Mouse (Mus musculus): ENCODE measurements around the gene Gga3.
"Not testable (repeated sequence)": the region's sequence is repeated elsewhere in the genome, so short reads cannot be mapped to it uniquely, and the experiment has no call there.

Gene Gga3

DNA sequence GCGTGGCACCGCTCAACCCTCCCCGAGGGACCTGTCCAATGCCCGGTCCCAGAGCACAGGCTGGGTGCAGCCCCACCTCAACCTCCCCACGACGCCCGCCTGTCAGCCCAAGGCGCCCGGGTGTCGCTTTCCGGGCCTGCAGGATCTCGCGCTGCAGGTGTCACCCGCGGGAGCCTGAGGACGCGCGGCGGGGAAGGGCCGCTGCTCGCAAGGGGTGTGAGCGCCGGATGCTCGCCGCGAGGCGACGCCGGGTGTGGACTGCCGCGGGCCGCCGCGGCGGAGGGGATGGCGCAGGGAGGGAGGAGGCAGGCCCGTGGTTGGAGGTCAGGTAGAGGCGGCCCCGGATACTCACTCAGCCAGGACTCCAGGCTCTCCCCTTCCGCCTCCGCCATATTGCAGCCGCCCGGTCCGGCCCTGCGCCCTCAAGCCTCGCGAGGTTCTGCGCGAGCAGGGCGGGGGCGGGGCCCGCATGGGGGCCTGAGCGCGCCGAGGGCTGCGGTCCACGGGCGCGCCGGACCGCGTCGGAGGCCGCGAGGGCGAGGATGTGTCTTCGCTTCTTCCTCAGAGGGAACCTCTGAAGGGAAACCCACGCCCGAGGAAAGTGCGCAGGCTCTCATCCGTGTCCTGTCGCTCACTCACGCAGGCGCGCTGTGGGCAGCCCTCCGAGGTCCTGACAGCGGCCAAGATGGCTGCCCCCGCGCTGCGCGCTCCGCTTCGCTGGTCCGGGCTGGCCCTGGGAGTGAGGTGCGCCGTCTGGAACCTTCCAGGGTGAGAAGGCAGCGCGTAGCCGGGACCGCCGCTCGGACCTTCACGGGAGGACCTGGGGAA, at the start of gene Gga3, which contains the start of gene Mrps7:
TSS of gene Gga3 (minus strand) at position 576 of the 828 bp plus-strand sequence.
TSS of gene Mrps7 (plus strand) at position 450 of the 828 bp plus-strand sequence.
- peak; percentile 96 for DNase-seq (ENCODE audit: low read depth)

DNA sequence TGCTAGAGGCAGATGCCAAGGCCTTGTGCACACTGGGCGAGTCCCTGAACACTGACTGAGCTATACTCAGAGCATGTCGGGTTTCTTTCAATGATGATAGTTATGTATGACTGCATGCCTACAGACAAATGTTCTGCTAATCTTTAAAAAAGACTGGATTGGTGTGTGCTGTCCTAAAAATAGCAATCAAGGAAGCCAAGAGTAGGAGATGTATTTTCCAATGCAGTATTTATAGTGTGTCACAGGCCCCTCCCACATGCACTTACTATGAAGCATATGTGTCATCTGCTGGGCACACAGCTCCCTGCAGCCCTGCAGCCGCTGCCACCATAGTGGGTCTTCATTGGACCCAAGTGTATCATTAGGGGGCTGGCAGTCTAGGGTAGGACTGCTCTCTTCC, 49.3 kb upstream of the Gga3 start:
- no peak for DNase-seq (ENCODE audit: low read depth)

DNA sequence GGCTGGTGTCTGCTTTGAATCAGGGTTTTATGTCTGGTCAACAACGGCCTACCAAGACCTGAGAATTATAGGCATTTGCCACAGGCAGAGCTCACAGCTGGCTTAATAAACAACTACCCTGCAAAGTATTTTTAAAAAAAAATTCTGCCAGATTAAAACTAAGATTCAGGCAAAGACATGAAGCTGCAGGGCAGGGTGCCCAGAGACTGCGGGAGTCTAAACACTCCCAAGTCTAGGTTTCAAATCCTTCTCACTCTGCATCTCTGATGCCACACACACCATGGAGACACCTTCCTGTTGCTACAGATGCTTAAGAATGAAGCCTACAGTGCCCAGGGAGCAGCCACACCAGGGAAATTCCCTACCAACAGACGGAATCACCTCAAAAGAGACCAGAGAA, 47.8 kb upstream of the Gga3 start:
- no peak for DNase-seq (ENCODE audit: low read depth)

DNA sequence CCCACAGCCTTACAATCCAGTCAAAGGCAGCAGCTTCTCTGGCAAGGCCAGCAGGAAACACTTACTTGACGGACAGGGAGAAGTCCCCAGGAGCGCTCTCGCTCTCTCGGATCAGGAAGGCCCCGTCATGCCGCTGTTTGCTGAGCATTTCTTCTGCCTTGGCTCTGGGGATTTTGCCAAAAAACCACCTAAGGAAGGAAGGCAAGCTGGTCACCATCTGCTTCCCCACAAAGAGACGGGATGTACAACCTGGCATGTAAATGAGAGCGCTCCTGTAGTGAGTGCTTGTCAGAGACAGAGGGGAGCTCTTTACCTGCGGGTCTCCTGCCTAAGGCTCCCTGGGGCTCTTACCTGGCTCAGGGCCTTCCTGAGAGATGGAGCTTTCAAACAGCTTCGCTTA, 45.9 kb upstream of the Gga3 start:
- DNase-seq (ENCODE audit: low read depth) = no peak

DNA sequence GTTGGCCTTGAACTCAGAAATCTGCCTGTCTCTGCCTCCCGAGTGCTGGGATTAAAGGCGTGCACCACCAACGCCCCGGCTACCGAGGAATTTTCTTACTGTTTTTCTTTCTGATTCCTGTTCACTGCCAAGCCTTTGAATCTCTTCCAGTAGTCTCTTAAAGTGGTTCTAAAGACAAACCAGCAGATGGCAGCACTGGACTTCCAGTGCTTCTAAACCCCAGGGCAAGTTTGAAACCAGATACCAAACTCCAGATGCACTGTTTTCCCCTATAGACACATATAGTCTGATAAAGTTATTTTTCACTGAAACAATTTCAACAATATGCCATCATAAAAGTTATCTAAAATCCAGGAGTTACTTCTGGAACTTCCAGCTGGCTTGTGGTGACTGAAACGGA, 43.6 kb upstream of the Gga3 start:
- peak; percentile 91 for DNase-seq (ENCODE audit: low read depth)

DNA sequence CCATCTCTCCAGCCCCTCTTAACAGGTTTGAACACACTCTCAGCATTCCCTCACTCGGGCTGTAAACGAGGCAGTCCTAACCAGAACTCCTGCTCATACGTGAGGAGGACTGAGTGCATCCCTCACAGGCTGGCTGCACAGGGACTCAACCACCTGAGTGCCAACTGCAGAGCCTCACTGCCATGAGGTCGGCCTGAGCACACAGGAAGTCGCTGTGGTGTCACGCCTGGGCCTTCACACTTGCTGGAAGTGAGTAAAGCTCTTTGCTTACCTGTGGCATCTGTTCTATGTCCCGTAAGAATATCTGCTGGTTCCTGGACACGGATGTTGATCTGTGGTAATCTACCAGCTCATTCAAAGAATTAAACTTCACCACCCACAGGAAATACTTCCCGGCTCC, 42.6 kb upstream of the Gga3 start:
- peak; percentile 83 for DNase-seq (ENCODE audit: low read depth)

DNA sequence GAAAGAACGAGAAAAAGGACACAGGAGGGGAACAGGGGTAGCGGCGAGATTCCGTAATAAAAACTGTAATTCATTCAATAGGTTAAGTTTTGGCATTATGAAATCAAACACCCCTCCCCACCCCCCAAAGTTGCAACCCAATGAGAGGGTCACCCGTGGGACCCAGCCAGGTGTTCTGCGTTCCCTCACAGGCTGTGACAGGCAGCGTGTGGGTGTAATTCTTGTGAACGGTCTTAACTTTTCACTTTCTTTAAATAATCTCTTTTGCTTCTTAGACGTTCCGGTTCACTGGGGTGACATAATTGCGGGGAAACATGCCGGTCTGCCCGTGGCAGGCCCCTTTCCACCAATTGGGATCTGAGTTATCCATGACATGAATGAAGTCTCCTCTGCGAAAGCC, 41.6 kb upstream of the Gga3 start:
- not testable (repeated sequence) for DNase-seq (ENCODE audit: low read depth)

DNA sequence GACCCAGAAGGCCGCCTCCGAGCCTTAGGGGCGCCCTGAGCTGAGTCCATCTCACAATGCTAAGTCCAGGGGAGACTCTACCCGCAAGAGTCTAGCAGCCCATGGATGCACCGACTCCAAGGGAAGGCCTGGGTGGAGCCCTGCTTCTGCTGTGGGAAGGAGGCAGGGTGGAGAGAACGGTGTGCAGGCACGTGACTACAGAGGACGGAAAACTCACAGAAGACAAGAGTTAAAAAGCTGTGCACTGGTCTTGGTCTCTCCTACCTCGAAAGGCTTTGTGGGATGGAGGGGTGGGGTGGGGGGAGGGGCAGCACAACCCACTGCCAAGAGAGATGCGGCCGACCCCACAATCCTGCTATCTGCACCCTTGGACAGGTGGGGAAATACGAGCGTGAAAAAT, 40.5 kb upstream of the Gga3 start:
- DNase-seq (ENCODE audit: low read depth) = no peak

DNA sequence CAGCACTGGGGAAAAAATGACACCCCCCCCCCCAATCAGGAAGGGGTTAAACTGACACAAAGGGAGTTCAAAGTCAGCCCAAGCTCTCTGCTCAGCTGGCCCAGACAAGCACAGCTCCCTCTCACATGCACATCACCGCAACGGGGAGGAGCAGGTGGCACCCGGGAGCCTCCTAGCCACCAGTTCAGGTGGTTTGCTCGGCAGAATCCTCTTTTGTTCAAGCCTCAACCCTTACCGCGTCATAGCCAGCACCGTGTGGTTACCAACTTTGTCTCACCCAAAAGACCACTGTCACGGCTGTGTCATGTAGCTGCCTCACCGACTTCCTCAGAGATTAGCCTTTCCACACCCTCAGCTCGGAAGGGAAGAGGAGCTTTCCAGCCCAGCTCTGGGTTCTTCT, 39.4 kb upstream of the Gga3 start:
- DNase-seq (ENCODE audit: low read depth) = peak; percentile 92

DNA sequence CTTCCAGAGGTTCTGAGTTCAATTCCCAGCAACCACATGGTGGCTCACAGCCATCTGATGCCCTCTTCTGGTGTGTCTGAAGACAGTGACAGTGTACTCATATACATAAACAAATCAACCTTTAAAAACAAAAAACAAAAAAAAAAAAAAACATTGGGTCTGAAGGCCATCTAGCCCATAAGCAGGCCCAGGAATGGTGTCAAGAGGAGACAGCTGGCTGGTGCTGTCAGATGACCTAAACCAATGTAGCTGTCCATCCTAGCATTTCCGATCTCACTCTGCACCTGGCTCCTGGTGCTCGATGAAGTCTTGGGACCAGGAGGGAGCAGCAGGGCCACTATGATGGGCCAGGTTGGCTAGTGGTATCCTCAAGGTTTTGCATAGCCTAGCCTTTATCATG, 38.9 kb upstream of the Gga3 start:
- no peak for DNase-seq (ENCODE audit: low read depth)

DNA sequence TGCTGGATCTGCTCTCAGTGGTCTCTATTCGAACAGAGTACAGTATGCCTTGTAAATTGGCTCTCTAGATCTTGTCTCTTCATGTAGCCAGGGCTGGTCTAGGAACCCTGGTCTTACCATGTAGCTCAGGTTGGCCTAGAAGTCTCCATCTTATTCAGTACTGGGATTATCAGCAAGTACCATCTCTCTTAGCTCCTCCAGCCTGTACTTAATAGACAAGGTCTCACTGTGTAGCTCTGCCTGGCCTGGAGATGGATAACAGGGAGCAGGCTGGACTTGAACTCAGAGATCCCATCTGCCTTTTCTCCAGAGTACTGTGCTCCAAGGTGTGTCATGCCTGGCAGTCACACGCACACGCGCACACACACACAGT, 37.8 kb upstream of the Gga3 start:
- no peak for DNase-seq (ENCODE audit: low read depth)

DNA sequence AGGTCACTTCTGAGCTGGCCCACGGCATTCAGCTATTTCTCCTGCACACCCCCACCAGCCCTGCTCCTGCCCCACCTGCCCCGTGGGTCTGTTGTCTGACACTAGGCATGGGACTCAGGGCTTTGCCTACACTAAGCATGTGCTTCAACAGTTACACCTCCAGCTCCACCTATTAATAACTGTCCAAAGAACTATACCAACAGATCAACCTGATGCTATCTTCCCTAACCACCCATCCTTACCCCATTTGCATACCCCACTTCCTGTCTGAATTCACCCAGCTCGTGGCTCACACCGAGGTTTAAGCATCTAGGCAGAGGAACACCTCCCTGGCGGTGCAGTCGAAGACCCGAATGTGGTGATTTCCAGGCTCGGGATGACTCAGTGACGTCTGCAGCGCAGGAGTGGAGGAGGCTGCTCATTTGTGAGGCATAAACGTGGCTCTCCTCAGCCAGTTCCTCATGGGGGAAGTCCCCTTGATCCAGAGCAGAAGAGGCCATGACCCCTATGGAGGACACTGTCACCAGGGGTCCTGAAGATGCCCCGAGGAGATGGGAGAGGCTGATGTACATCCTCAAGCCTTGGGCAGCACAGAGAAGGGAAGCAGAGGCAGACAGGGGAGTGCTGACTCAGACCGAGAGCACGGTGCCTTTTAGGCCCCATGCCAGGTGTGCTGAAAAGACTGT, 37.3 kb upstream of the Gga3 start:
- peak; percentile 97 for DNase-seq (ENCODE audit: low read depth)

DNA sequence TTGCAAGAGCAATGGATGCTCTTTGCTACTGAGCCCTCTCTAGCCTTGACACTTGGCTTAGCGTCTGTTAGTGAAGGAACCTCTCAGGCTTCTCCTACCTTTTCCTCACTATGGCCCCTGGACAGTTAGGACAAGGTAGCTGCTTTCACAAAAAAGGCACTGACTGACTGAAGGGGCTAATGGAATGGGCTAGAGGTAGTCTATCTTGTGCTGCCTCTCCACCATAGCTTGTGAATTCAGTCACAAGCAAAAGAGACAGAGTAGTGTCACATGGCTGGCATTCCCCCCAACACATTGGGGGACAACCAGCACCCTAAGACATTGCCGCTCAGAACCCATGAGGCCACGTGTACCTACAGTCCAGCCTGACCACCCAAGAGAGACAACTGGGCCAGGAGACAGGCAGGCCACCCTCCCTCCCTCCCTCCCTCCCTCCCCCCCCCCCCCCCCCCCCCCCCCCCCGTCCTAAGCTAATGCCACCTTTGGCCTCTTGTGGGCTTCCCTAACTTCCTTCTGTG, 36.5 kb upstream of the Gga3 start:
- DNase-seq (ENCODE audit: low read depth) = peak; percentile 68

DNA sequence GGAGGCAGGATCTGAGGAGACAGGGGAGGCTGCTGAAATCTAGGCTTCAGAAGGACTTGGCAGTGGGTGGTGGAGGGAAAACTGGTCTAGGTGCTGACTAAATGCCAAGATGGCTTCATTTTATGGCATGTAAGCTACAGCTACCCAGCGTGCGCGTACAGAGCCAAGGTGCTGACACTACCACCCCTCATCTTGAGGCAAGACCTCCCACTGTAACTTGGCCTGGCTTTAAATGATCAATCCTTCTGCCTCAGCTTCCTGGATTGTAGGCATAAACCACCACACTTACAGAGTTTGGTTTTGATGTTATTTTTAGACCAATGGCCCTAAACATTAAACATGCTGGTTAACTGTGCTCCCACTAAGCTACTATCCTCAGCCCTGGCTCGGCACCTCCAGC, 35.7 kb upstream of the Gga3 start:
- DNase-seq (ENCODE audit: low read depth) = peak; percentile 56

DNA sequence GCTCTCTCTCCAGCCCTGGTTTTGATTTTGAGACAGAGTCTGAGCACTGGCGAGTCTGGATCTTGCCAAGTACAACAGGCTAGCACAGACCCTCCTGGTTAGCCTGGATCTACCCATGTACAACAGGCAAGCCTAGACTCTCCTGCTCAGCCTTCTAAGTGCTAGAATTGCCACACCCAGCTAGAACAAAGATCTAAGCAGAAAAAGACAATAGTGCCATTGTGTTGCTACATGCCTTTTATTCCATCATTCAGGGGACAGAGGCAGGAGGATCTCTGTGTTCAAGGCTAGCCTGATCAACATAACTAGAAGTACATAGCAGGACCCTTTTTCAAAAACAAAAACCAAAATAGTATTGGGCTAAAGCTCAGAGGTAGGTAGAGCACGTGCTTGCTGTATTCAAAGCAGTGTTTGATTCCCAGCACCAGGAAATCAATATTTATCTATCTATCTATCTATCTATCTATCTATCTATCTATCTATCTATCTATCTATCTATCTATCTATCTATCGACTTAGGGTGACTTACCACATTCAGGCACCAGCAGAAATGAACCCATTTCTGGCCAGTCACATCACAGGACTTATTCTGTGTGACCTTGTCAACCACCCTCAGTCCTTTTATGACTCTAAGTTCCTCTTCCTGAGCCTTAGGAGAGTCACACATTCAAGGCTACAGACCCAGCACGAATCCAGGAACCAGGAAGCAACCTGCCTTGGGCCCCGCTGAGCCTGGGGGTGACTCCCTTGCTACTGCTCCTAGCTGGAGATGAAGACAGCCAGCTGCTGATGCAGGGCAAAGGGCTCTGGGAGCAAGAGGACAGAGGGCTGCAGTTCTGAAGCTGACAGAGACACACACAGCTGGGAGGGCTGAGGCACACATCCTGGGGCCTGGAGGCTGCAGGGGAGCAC, 34.9 kb upstream of the Gga3 start:
- peak; percentile 73 for DNase-seq (ENCODE audit: low read depth)

DNA sequence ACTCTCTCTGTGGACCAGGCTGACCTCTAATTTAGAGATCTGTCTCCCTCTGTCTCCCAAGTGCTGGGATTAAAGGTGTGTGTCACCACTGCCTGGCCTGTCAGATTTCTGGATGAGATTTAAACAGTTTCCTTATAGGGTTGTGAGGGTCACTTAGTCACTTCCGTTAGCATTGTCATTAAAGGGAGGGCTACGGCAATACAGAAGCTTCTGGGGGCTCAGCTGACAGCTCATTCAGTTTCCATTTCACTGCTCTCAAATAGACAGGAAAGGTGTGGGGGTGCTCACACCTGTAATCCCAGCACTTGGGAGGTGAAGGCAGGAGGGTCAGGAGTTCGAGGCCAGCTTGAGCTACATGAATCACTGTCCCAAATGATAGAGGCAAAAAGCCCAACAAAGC, 33.1 kb upstream of the Gga3 start:
- peak; percentile 31 for DNase-seq (ENCODE audit: low read depth)

DNA sequence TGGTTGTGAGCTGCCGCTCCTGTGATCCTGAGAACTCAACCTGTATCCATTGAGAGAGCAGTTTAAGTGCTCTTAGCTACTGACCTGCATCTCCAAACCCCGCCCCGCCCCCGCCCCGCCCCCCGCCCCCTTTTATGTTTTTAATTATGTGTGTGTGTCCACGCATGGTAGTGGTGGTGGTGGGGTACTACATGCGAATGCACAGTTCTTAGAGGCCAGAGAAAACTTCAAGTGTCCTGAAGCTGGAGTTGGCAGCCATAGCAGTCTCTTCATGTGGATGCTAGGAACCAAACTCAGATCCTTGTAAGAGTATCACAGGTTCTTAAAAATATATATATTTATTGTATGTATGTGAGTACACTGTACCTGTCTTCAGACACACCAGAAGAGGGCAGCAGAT, 31.6 kb upstream of the Gga3 start:
- no peak for DNase-seq (ENCODE audit: low read depth)

DNA sequence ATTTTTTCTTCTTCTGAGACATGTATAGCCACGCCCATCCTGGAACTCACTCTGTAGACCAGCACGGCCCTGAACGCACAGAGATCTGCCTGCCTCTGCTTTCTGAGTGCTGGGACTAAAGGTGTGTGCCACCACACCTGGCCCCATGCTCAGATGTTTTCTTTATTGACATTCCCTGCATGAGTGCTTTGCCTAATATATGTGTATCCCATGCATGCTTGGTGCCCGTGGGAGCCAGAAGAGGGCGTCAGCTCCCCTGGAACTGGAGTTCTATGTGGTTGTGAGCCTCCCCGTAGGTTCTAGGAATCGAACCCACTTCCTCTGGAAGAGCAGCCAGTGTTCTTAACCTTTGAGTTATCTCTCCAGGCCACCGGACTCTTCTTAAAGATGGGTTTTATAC, 31.2 kb upstream of the Gga3 start:
- peak; percentile 63 for DNase-seq (ENCODE audit: low read depth)

DNA sequence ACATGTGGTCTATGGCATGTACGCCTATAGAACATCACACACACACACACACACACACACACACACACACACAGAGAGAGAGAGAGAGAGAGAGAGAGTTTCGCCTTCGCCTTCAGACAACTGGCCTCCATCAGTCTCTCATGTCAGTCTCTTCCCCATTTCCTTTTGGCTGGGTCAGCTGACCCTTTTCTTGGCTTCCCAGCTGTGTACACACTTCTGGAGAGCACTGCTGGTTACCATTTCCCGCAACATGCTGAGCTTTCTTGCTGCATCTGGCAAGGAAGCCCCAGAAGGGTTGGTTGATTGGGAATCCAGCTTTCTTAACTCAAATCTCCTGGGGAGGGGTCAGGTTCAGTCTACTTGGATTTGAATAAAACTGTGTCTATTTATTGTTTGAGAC, 30.3 kb upstream of the Gga3 start:
- peak; percentile 59 for DNase-seq (ENCODE audit: low read depth)

DNA sequence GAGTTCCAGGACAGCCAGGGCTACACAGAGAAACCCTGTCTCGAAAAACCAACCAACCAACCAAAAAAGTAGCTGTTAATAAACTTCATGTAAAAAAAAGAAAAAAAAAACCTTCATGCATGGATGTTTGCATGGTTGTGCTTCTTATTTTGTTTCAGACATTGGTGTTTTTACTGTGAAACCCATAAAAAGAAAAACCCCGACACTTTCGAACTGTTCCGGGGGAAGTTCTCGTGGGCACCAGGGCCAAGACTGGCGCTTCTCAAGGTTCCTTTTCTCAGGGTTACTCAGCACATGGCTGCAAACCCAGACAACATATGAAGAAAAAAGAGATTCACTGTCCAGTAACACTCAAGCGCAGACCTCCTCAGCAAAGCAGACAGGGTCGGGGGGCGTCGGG, 29.0 kb upstream of the Gga3 start:
- peak; percentile 85 for DNase-seq (ENCODE audit: low read depth)

DNA sequence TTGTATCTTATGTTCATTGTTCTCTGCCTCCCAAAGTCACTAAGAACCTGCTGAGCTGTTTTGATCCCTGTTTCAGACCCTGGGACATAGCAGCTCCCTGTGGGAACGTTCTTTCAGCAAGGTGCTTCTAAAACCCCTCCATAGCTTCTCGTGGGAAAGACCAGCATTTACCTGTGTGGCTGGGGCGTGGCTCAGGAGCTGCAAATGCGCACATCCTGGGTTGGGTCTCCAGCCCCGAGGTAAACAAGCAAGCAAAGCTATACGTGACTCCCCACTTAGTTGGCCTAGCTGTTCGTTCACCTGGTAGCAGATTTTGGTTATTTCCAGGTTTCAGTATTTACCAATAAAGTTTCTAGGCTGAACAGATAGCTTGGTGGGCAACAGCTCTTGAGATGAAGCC, 28.4 kb upstream of the Gga3 start:
- DNase-seq (ENCODE audit: low read depth) = peak; percentile 93

DNA sequence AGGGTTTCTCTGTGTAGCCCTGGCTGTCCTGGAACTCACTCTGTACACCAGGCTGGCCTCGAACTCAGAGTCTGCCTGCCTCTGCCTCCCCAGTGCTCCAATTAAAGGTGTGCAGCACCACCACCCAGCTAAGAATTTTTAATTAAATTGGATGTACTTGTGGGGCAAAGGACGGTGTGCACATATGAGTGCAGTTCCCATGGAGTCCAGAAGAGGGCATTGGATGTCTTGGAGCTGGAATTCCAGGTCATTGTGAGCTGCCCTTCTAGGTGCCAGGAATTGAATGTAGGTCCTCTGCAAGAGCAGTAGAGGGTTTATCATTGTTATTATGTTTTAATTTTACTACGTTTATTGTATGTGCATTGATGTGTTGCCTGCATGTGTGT, 27.6 kb upstream of the Gga3 start:
- DNase-seq (ENCODE audit: low read depth) = no peak

All from induced T-regulatory cell, adult 2 months (primary cell).